Mouse (Mus musculus): ENCODE data around the gene Creld1. TPM values are rescaled to one million over a fixed set of nuclear protein-coding genes. Genes with fewer than 3 reads are reported as not detected.

Gene Creld1
- total and polyA plus RNA-seq, 2 experiments from 2014 or later, result 27.1 to 27.5 TPM

DNA sequence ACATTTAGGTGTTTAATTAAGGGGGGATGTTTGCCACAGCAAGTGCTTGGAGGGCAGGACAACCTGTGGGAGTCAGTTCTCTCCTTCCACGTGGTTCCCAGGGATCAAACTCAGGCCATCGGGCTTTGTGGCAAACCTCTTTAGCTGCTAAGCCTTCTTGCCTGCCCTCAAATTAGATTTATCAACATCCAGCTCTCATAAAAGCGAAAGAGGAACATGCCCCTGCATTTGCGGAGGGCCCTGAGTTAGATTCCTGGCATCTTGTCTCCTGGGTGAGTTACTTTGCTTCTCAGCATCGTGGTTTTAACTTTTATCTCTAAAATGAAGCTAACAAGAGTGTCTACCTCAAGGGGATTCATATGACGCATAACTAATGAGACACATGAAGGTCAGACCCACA is 16.2 kb downstream of the Creld1 start:
- Histone ChIP-seq H3K9me3 (replicated peaks; ENCODE audit: control insufficient read depth, low read length) (0 out of 2 replicates have a peak, but pooled peaks cover 10% of the 10 kb centered on the region), H3K4me1 (ENCODE audit: control insufficient read depth, insufficient read depth) (peaks cover 12% of the 10 kb centered on the region; the same call in 1 of the 2 replicates), H3K4me2 (ENCODE audit: low read depth, low read length) (no peak overlapping the region), H3K4me3 (ENCODE audit: low read depth, low read length) (no peak overlapping the region), H3K9ac (replicated peaks; ENCODE audit: low read depth, low read length) (no peak overlapping the region), H3K27ac (ENCODE audit: low read depth) (no peak overlapping the region), H3K27me3 (ENCODE audit: control insufficient read depth, insufficient read depth, low read length) (peaks cover 32% of the 10 kb centered on the region), H3K36me3 (replicated peaks; ENCODE audit: control insufficient read depth, insufficient read depth, low read length) (no peaks in the 10 kb centered on the region)
- TF ChIP-seq EP300 (IDR thresholded peaks at IDR 0.05; ENCODE audit: low read depth) (no peak), CTCF (IDR thresholded peaks at IDR 0.05; ENCODE audit: low read depth) (no peak)
- ATAC-seq (ENCODE audit: insufficient read depth, low read depth), result no peak
- WGBS, result 60% methylated on average over 6 of the region's 6 CpGs
- DNase-seq (ENCODE audit: low spot score), result no peak

DNA sequence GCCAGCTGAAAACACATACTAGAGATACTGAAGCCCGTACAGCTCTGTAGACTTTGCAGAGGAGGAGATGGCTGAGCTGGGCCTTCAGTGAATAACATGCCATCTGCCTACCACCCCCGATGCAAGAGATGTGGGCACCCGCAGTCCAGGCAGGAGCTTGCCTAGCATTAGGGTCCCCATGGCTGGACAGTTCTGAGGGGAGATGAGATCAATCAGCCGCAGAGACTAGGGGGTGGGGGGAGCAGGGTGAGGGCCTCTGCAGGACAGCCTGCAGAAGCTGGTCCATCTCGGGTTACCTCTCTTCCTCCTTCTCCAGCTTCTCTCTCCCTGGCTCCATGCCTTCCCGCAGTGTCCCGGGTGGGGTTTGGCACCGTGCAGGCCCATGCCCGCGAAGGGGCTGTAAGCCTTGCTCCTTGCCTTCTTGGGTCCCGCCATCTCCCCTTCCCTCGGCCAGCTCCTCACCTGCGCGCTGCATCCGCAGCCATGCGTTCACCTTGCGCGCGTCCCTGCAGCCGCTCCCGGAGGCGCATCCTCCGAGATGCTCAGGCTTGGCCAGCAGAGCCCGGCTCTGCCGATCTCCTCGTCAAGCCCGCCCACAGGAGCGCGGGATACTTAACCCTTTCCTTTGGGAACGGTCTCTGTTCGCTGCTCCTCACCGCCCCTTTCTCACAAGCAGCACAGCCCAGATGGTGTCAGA is 18.4 kb downstream of the Creld1 start, which contains the start of gene Prrt3:
Gene Prrt3, minus strand, starts transcription at position 544 of the 697 bp plus-strand sequence.
- Histone ChIP-seq H3K36me3 (replicated peaks; ENCODE audit: control insufficient read depth, insufficient read depth, low read length) (no peaks in the 10 kb centered on the region), H3K4me2 (ENCODE audit: low read depth, low read length) (0 out of 2 replicates have a peak within 1 kb of the TSS, but pooled peaks have one; percentile 12), H3K9ac (replicated peaks; ENCODE audit: low read depth, low read length) (no peak within 1 kb of the TSS), H3K4me3 (ENCODE audit: low read depth, low read length) (no peak within 1 kb of the TSS; the same call in 1 of the 2 replicates), H3K4me1 (ENCODE audit: control insufficient read depth, insufficient read depth) (no peaks in the 10 kb centered on the region), H3K27ac (ENCODE audit: low read depth) (no peak within 1 kb of the TSS), H3K27me3 (ENCODE audit: control insufficient read depth, insufficient read depth, low read length) (peaks cover 19% of the 10 kb centered on the region), H3K9me3 (replicated peaks; ENCODE audit: control insufficient read depth, low read length) (0 out of 2 replicates have a peak, but pooled peaks cover 10% of the 10 kb centered on the region)
- ATAC-seq (ENCODE audit: insufficient read depth, low read depth) (no peak), DNase-seq (ENCODE audit: low spot score) (no peak)
- TF ChIP-seq CTCF (IDR thresholded peaks at IDR 0.05; ENCODE audit: low read depth) (no peak), EP300 (IDR thresholded peaks at IDR 0.05; ENCODE audit: low read depth) (no peak)
- 4% methylated on average over 31 of the region's 32 CpGs for WGBS

- Histone ChIP-seq H3K36me3 (replicated peaks; ENCODE audit: control insufficient read depth, insufficient read depth, low read length) (no peaks in the 10 kb centered on the region), H3K9me3 (replicated peaks; ENCODE audit: control insufficient read depth, low read length) (0 out of 2 replicates have a peak, but pooled peaks cover 10% of the 10 kb centered on the region), H3K27me3 (ENCODE audit: control insufficient read depth, insufficient read depth, low read length) (peaks cover 19% of the 10 kb centered on the region), H3K4me3 (ENCODE audit: low read depth, low read length) (no peak overlapping the region), H3K27ac (ENCODE audit: low read depth) (no peak overlapping the region), H3K4me2 (ENCODE audit: low read depth, low read length) (no peak overlapping the region), H3K9ac (replicated peaks; ENCODE audit: low read depth, low read length) (no peak overlapping the region), H3K4me1 (ENCODE audit: control insufficient read depth, insufficient read depth) (no peaks in the 10 kb centered on the region)
- ATAC-seq (ENCODE audit: insufficient read depth, low read depth), result no peak
- TF ChIP-seq CTCF (IDR thresholded peaks at IDR 0.05; ENCODE audit: low read depth) (no peak), EP300 (IDR thresholded peaks at IDR 0.05; ENCODE audit: low read depth) (no peak)
- DNase-seq (ENCODE audit: low spot score), result no peak
- WGBS, result 57% methylated on average over 2 of the region's 2 CpGs
Observed at GRCm38 (mm10) chr6:113502801-113503200, 19.7 kb downstream of the Creld1 start.

GRCm38 (mm10) chr6:113505689-113506088 is 22.6 kb downstream of the Creld1 start:
- H3K9ac ChIP-seq (replicated peaks; ENCODE audit: low read depth, low read length), result no peak overlapping the region
- H3K4me1 ChIP-seq (ENCODE audit: control insufficient read depth, insufficient read depth), result 0 out of 2 replicates have a peak, but pooled peaks cover 8% of the 10 kb centered on the region
- peaks cover 12% of the 10 kb centered on the region for H3K27me3 ChIP-seq (ENCODE audit: control insufficient read depth, insufficient read depth, low read length)
- TF ChIP-seq EP300 (IDR thresholded peaks at IDR 0.05; ENCODE audit: low read depth) (no peak), CTCF (IDR thresholded peaks at IDR 0.05; ENCODE audit: low read depth) (no peak)
- H3K27ac ChIP-seq (ENCODE audit: low read depth), result no peak overlapping the region
- no peaks in the 10 kb centered on the region for H3K36me3 ChIP-seq (replicated peaks; ENCODE audit: control insufficient read depth, insufficient read depth, low read length)
- WGBS, result 78% methylated on average over 1 of the region's 1 CpGs
- DNase-seq (ENCODE audit: low spot score), result no peak
- ATAC-seq (ENCODE audit: insufficient read depth, low read depth), result no peak
- H3K4me3 ChIP-seq (ENCODE audit: low read depth, low read length), result no peak overlapping the region
- 0 out of 2 replicates have a peak, but pooled peaks cover 10% of the 10 kb centered on the region for H3K9me3 ChIP-seq (replicated peaks; ENCODE audit: control insufficient read depth, low read length)
- no peak overlapping the region for H3K4me2 ChIP-seq (ENCODE audit: low read depth, low read length)

DNA sequence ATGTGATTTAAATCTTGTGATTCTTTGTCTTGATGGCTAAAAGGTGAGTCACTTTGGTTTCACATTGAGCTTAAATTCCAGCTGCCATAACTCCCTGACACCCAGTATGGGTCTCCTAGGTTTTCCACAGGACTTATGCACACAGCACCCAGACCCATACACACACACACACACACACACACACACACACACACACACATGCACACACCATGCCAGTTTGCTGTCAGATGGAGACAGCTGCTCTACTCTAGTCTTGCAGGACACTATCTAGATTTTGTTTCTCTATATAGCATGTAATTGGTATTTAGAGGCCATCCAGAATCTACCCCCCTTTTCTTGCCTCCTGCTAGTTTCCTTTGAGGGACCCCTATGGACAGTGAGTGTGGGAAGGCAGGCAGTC is 24.0 kb downstream of the Creld1 start:
- Histone ChIP-seq H3K36me3 (replicated peaks; ENCODE audit: control insufficient read depth, insufficient read depth, low read length) (peaks cover 4% of the 10 kb centered on the region; the same call in 1 of the 2 replicates), H3K4me3 (ENCODE audit: low read depth, low read length) (no peak overlapping the region), H3K4me1 (ENCODE audit: control insufficient read depth, insufficient read depth) (0 out of 2 replicates have a peak, but pooled peaks cover 8% of the 10 kb centered on the region), H3K4me2 (ENCODE audit: low read depth, low read length) (no peak overlapping the region), H3K9ac (replicated peaks; ENCODE audit: low read depth, low read length) (no peak overlapping the region), H3K9me3 (replicated peaks; ENCODE audit: control insufficient read depth, low read length) (0 out of 2 replicates have a peak, but pooled peaks cover 10% of the 10 kb centered on the region), H3K27ac (ENCODE audit: low read depth) (no peak overlapping the region), H3K27me3 (ENCODE audit: control insufficient read depth, insufficient read depth, low read length) (no peaks in the 10 kb centered on the region)
- DNase-seq (ENCODE audit: low spot score), result no peak
- no peak for ATAC-seq (ENCODE audit: insufficient read depth, low read depth)
- TF ChIP-seq CTCF (IDR thresholded peaks at IDR 0.05; ENCODE audit: low read depth), result no peak
- no peak for TF ChIP-seq EP300 (IDR thresholded peaks at IDR 0.05; ENCODE audit: low read depth)
